Mouse (Mus musculus) cerebellum, adult 11-12 months (tissue): ENCODE results near the gene 1700015G11Rik.

ENCODE experiments used
- DNase-seq: peaks from one replicate; pipeline ENCODE4 v3.0.0; 2022

Gene 1700015G11Rik

DNA sequence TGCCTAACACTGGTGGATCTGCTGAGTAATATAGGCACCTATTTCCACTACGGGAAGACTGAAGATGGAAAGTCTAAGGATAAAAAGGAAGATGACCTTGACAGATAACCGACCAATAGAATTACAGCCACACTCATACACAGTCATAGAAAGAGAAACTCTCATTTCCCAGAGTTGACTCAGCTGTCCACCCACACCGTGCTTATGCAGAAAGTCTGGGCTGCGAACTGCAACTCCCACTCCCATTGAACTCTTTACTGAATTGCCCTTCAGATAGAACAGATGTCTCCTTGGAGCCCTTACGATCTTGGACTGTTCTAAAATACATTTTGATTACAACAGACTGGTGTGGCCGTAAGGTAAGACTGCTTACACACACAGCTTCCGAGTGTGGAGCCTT is 50.8 kb downstream of the 1700015G11Rik start:
- DNase-seq: no peak

DNA sequence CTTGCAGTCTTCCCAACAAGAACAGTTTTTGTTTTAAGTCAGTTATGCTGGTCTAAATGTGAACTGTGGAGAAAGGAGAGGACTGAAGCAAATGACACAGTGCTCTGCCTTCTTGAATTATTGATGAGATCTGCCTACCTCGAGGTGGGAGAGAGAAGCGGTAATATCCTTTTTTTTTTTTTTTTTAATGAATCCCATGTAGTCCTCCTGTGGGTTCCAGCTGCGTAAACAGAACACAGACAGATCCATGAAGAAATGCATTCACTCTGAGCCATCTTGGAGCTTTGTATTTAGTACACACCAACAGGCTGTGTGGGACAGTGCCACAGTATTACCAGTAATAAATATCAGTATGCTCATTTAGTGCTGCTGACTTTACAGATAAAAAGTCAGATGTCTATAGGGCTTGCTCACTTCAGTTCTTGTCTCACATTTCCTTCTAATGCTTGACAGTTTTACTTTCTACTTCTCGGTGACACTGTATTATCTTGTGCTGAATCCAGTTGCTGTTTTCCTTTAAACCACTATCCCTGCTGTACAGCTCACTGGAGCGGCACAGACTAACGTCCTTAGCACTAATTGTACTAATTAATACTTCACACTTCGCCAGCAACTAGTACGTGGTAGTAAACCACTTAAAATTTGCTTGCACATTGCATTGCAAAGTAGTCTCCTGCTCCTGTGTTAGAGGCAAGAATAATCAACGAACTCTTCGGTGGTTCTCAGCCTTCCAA is 53.1 kb downstream of the 1700015G11Rik start:
- no peak for DNase-seq
